Mouse (Mus musculus) ES-CJ7 (cell line): Measurements from ENCODE around the gene Gm9922.

Experiments used
- DNase-seq: peaks from one replicate; pipeline ENCODE4 v3.0.0; 2011; ENCODE audit warnings: low read depth, low spot score

Gm9922 gene

GRCm38 (mm10) chr14:101687696-101688095 lies 41.9 kb downstream of the Gm9922 start:
- DNase-seq = no peak
